Mouse (Mus musculus) gonadal fat pad, adult 2 months (tissue): ENCODE data around the gene Hoxd13. TPM values are rescaled to one million over a fixed set of nuclear protein-coding genes. Genes with fewer than 3 reads are reported as not detected.

Experiments used
- DNase-seq: peaks from one replicate; pipeline ENCODE4 v3.0.0-alpha.2; 2012; ENCODE audit warnings: low read depth
- polyA plus RNA-seq: library from polyadenylated mRNA; depleted of rRNA; stranded (reverse); fragments of >200 nt; gene quantifications from 2 replicates; pipeline ENCODE4 v1.2.3, GENCODE M21; 2012

Hoxd13 gene
- polyA plus RNA-seq, 1 experiment = 0.34 TPM

DNA sequence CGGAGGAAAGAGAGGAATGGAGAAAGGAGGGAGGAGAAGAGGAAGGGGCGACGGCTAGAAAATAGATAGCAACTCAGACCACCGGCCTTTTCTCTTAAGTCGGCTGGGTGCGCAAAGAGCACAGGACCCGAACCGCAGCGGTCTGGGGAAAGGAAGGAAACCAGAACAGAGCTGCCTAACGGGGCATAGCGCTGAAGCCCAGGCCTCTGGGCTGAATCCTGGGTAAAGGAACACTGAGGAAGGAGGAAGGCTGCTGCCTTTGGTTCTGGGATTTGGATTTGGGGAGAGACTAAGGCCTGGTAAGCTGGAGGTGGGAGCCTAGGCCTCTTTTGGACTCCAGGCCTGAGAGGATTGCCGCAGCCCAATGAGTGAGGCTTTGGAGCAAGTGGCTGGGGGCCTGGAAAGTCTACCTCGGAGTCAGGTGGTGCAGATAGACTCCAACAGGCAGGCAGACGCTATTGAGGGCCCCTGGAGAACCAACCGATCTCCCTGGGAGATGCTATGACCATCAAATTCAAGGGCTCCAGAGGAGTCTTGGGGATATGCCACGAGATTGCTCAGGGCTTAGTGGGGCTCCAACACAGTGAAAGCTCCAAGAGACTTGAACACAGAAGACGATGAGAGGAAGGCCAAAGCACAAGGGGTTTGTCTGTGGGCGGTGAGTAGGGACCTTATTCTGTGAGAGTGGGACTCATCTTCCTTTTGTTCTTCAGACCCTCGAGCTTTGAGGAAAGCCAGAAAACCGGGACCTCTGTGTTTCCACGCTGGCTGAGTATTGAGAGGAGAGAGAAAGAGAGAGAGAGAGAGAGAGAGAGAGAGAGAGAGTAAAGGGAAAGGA lies 12.7 kb downstream of the Hoxd13 start:
- no peak for DNase-seq

DNA sequence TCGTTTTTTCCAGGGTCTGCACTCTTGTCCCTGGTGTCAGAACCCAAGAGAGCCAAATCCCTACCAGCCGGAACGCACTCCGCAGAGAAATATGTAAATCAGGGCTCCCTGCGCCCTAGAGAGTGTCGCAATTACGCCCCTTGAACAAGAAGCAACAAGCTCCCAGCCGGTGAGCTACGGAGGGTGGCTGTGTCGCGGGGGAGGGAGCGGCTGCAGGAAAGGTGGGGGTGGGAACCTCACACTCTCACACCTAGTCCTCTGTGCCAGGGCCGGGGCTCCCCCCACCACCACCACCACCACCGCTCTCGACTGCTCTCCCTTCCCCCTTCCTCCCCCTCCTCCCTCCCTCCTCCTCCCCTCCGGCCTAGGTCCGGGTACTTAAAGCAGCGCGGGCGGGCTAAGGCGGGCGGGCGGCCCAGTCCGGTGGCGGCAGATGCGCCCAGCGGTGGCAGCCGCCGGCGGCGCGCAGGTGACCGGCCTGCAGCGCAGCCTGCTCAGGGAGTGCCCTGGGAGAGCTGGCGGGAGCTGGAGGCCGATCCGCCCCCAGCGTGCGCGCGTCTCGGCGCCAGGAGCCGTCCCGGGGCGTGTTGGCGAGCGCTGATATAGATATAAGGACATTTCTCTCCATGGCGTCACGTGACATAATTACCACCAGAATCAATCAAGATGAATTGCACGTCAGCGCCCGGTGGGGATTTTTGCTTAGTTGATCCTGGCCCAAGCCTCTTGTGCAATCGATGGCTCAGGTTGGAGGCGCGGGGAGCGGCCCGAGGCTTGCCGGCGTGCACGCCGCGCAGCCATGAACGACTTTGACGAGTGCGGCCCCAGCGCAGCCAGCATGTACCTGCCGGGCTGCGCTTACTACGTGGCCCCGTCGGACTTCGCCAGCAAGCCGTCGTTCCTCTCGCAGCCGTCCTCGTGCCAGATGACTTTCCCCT lies 13.8 kb downstream of the Hoxd13 start:
- no peak for DNase-seq

DNA sequence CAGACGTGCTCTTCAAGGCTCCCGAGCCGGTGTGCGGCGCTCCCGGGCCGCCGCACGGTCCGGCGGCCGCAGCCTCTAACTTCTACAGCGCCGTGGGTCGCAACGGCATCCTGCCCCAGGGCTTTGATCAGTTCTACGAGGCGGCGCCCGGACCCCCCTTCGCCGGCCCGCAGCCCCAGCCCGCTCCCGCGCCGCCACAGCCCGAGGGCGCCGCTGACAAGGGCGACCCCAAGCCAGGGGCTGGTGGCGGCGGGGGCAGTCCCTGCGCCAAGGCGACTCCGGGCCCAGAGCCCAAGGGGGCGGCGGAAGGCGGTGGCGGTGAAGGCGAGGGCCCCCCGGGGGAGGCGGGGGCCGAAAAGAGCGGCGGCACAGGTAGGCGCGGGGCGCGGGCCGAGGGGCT lies 14.7 kb downstream of the Hoxd13 start:
- DNase-seq = no peak

DNA sequence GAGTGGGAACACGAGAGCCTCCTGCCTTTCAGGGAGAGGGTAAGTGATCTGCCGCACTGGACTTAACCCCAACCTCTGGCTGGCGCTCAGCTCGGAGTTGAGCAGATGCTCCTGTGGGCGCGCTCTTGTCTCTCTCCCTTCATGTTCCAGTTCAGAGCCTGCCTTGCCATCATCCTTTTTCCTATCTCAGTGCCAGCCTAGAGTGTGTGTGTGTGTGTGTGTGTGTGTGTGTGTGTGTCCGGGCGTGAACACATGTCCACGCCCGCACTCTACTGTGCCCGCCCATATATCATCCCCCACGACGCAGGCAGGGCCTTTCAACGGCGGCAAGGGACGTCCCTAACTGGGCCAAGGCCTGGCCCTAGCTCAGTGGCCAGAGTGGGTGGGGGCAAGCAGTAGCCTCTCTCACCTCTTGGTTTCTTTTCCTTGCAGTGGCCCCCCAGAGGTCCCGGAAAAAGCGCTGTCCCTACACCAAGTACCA lies 15.4 kb downstream of the Hoxd13 start:
- no peak for DNase-seq

DNA sequence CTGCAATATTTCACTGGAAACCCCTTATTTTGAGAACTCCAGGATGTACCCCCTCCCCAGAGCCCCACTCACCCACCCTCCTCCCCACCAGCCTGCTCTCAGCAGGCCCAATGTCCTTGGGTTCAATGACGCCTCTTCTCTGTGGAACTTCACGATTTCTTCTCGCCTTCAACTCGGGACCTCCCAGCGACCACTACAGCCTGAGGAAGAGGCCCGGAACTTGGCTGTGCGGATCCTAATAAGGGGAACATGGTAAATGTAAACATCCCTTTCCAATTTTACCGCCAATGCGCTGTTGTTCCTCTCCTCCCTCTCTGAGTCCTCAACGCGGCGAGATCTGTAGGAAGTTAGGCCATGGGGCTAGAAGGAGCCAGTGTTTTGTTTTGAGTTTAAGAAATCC lies 16.0 kb downstream of the Hoxd13 start:
- DNase-seq = no peak

DNA sequence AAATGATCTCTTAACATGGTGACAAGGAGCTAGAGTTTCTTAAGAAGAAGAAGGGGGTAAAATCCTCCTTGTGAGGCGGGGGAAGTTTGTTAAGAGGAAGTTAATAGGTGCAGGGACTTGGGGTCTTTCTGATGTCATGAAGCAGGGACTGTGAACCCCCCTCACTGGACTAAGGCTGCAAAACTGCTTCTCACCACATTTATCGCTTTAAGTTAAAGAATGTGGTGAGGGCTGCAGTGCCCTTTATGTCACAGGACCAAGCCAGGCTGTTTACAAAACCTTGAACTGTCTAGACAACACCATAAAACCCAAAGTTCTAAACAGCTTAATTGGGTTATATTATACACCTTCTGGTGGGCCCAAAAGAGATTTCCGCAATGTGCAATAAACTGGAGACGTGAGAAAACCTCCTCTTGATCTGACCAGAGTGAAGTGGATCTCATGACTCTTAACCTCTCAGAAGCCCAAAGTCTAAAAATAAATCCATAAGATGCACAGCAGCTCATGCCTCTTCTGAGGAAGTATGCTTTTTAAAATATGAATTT lies 17.0 kb downstream of the Hoxd13 start:
- no peak for DNase-seq

DNA sequence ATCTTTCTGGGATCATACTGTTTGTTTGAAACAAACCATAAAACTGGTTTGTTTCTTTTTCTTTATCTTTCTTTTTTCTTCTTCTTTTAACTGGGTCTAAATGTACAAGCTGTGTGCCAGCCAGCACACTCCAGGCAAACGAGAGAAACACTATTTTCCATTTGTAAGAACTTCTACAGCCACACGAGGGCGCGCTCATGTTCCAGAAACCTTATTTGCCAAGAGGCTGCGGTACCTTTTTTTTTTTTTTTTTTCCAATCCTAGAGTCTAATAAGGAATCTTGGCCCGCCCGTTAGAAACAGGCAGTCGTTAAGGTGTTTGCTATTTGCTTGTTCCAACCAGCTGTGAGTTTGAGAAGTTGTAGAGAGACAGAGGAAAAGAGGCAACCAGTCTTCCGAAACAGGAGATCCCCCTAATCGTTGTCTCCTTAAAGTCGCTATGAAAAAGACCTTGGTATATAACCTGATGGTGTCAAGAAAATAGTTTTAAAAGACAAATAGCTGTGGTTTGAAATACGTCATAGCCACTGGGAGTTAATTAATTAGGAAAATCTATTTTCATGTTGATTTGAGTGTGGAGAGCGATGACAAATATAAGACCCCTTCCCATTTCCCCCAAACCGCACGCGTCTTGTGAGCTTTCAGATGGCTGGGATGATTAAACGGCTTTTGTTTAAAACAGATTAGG lies 18.3 kb downstream of the Hoxd13 start:
- no peak for DNase-seq

DNA sequence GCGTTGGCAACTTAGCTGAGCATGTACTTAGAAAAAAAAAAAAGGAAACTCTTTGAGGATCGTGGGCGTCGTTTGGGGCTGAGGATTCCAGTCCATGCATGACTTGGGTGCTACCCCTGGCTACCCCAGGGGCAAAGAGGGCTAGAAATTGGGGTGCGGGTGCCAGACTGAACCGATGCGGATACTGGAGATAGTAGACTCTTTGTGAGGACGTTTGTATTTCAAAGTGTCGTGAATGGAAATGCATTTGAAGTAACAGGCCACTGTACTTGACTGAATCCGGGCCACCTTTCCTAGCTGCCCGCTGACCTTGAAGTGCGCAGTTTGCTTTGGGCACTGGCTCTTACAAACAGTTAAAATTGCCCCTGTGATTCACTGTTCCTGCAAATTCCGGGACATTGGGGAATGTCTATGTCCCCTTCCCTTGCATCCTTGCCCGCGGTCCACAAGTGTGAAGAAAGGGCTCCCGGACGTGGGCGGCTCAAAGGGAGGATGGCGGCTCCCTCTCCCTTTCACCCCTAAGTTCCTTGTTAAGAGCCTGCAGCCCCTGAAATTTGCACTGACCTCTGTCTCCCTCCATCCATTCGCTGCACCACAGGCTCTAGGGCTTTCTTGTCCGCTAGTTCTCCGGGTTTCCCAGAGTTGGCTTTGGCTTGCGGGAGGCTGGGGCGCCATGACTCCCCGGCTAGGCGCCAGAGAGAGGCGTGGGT lies 19.0 kb downstream of the Hoxd13 start:
- no peak for DNase-seq

DNA sequence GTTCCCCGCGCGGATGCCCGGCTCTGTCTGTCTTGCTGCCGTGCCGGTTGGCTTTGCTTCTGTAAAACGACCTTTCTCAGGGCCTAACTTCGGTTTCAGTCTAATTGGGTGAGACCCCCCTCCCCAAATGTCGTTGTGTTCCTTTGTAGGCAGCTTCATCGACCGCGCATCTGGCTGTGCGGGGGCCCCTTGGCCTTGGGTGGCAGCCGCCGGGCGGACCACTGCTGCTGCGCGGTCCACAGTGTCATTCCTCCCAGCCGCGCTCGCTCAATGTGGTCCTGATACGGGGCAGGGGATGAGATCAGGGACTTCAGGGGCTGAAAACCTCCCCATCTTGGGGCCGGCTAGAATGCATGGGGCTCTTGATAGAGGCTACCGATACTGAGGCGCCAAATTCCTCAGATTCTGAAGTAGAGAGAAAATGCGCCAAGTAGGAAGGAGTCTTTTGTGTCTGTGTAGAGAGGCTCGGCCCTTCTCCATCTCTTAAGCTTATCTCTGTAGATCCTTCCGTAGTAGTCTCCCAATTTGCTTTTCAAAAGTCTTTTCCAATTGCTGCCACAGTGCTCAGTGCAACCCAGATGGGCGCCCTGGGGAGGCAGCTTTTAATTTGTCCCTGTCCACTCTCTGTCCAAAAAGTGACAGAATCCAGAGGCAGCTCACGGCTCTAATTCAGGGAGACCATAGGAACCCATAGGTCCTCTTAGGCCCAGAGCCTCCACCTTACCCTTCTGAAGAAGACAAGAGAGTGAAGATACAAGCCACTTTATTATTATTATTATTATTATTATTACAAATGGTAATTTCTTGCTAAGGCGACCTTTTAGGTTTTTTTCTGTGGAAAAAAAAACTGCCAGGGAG lies 19.8 kb downstream of the Hoxd13 start:
- no peak for DNase-seq

DNA sequence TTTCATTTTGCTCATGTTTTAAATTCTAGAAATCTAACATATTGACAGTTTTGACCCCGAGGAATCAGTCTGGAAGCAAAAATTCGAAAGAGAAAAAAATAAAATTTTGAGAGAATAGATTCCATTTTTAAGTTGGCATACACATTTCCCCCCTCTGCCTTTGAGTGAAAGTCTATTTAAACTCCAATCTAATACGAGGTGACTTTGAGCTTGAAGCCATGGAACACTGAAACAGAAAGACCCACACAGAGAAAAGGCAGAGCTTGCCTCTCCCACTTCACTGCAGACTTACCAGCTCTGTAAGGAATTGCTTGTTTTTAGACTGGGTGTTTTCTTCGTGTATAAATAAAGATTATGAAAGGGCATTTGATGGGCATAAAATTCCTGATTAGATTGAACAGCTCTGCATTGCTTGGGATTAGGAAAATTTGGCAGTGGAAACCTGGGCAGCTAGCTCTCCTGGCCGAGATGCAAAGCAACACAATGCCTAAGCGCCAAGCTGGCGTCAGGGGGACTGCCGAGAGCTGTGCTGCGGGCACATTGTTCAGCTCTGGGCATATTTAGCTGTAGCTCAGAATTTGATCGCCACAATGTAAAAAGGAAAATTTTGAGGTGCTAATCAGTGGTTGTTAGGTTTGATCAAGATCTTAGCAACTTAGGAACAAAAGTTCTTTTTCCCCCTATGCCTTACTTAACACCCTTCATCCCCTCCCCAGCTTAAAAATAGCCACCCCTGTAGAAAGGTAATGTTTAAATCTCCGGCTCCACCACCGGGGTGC lies 20.9 kb downstream of the Hoxd13 start:
- no peak for DNase-seq

DNA sequence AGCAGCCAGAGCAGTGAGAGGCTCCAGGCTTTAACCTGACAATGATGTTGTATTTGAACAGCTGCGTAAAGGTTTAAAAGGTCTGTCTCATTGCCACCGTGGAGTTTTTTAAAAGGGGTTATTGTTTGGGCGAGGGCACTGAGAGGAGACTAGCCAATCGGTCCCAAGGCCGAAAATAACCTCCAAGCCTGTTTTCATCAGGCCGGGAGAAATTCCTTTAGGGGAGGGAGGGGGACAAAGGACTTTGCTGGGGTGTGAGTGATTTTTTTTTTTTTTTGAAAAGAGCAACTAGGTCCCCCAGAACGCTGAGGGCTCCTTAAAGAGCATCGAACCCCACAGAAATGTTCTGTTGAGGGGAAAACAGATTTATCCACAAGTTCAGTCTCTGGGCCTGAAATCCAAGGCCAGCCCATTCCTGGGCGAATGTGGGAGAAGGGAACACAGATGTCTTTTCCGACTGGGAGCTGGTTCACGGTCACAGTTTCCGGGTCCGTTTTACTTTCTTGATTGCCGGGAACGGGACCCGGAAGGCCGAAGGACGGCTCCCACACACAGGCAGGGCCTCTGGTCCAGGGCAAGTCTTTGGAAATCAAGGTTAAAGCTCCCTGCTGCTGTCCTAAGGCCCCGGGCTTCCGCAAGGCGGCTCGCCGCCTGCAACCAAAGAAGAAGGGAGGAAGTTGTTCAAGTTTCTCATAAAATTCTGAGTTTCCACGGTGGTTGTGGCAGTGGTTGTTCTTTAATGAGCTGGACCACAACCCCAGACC lies 21.6 kb downstream of the Hoxd13 start:
- DNase-seq = no peak

DNA sequence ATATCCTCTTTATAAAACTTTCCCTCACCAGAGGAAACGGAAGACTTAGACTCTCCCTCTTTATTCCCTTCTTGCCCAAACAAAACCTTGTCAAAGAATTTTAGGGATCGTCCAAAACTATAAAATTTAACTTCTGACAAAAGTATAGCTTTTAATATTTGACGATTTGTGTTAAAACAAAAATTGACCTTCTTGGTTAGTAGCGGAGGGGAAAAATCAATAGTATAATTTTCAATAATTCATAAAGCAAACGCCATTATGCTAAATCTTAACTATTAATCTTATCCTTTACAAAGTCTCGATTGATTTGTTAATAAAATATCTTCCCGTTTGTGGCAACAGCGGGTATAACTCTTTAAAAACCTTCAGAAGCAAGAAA lies 22.2 kb downstream of the Hoxd13 start:
- DNase-seq = no peak

DNA sequence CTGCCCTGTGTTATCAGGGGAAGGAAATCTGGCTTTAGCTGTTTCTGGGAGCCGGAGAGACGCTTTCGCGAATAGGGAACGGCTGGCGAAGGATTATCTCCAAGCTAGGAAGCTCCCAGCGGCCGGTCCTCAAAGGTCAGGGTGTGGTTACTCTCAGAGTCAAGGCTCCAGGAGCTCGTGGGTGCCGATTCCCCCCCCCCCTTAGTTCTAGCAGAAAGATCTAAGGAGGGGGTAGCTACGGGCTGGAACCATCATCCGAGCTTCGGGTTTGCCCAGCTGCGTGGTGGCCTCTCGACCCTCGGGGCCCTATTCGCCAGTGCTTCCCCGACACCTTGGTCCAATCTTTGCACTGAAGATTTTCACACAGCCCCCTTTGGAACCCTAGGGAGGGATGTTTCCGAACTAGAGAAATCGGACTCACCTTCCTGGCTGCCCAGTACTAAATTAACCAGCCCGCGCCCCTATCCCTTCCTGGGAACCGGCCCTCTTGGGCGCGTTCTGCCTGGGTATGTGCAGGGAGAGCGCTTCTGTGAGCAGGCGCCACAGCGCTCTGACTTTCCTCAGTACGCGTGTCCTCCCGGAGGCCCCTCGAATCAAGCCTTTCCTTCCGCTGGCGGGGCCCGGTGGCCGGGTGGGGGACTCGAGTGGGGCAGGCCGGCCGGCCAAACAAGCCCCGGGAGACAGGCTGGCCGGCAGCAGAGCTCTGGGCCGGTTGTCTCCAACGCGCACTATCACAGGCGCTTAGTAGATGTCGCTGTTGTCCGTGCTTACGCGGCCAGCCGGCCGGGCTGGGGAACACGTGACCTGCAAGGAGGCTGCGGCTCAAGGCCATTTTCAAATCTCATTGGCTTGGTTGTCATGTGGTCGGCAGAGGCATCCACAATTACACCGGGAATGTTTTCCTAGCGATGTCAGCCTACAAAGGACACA lies 23.2 kb downstream of the Hoxd13 start, which contains the start of gene Hoxd10:
TSS of gene Hoxd10 (plus strand) at position 903 of the 930 bp plus-strand sequence.
- no peak for DNase-seq

DNA sequence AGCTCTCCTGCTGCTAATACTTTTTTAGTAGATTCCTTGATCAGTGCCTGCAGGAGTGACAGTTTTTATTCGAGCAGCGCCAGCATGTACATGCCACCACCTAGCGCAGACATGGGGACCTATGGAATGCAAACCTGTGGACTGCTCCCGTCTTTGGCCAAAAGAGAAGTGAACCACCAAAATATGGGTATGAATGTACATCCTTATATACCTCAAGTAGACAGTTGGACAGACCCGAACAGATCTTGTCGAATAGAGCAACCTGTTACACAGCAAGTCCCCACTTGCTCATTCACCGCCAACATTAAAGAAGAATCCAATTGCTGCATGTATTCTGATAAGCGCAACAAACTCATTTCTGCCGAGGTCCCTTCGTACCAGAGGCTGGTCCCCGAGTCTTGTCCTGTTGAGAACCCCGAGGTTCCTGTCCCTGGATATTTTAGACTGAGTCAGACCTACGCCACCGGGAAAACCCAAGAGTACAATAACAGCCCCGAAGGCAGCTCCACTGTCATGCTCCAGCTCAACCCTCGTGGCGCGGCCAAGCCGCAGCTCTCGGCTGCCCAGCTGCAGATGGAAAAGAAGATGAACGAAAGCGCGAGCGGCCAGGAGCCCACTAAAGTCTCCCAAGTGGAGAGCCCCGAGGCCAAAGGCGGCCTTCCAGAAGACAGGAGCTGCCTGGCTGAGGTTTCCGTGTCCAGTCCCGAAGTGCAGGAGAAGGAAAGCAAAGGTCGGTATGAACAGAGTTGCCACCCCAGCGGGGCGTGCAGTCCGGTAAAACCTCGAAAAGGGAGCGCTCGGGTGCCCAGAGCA lies 24.1 kb downstream of the Hoxd13 start:
- no peak for DNase-seq

DNA sequence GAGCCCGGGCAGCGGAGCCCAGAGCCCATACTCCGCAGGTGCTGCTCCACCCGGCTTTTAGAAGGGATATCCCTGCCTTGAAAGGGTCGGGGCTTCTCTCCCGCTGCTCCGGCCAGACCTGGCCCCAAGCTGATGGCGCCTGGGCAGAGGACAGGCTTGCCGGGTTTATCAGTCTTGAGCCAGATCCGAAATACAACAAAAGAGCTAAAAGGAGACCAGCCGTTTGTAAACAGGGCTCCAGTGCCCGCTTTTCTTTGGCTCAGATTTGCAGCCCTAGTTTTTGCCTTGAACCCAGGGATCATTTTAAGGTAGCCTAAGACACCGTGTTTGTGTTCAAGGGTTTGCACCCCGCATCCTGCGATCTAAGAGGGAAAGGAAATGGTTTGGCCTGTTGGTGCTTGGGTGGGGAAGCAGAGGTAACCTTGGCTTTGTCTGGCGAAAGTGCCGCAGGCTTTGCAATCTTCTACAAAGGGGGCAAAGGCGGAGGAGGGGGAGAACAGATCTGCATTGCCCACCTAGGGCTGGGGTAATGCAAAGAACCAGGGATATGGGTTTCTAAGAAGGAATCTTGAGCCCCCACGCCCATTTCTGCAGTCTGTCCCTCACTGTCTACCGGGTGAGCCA lies 24.8 kb downstream of the Hoxd13 start:
- no peak for DNase-seq

DNA sequence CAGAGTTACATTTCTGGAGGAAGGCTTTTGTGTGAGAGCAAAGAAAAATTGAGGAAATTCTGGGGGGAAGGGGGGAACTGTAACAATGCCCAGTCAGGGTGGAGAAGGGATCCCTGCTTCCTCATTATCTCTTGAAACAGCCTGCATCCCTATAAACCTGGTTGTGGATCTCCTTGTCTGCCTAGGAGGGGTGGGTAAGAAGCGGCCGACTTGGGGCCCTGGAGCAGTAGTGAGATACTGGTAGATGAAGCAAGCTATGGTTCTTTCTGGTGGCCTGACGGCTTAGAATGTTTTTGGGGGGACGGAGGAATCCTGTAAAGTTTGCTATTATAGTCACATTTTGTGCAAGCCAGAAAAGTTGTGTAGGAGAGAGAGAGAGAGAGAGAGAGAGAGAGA lies 25.3 kb downstream of the Hoxd13 start:
- no peak for DNase-seq
